Comparison of ENCODE assay signal across 9 mouse cellular contexts in the genomic region with DNA sequence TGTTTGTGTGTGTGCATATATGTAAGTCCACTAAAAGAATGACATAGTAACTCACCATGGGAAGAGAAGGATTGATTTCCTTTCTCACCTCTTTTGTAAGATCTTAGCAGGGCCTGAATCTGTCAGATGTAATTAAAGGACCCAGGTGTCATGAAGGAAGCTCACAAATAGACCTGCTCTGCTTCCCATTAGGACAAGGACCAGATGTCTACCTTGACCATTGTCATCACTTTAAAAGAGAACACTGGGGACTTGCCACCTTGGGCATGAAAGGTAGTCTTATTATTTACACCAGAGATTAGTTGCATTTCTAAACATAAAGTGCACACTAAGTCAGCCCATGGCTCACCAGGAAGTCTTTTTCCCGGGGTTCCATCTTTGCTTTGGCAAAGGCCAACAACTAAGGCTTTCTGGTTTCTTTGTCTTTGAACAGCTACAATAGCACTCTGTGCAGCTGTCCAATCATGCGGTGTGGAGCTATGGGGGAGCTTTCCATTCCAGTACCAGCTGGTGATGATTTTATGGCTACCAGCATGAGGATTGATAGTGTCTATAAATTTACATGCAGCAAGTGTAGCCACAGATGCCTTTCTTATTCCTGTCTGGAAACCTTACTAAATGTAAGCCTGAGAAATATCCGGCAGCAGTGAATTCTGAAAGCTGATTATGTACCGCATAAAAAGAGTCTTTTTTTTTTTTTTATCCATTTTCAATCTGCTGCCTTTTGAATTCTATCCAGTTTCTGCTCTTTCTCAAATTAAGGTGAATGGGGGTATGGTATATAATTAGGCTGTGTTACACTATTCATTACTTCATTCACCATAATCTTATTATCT.
A peak's percentile ranks its signal among the peaks of the same experiment; 100 is the strongest.
DNase-seq lines count a peak whose midpoint lies in the region; ATAC-seq lines count a peak whose summit lies in the region.
"Had no signal": no experiment of that assay in that cellular context is flagged by ENCODE, and none has a peak within 500 bp of the region (broad histone marks: within the 10 kb centered on the region; RNA-seq: fewer than 3 reads in every experiment).

No protein-coding gene starts in this region.

- H3K27me3 ChIP-seq in limb, embryonic 11.5 days (ENCODE audit: control insufficient read depth, insufficient read depth, low read length) = no peaks in the 10 kb centered on the region
- H3K27me3 ChIP-seq in limb, embryonic 10.5 days (ENCODE audit: low read depth, poor library complexity, severe bottlenecking) = no peaks in the 10 kb centered on the region
- no peaks in the 10 kb centered on the region for H3K27me3 ChIP-seq in midbrain, embryonic 13.5 days
- H3K27me3 ChIP-seq: lung, embryonic 15.5 days had no signal

- H3K9ac ChIP-seq in limb, embryonic 11.5 days (ENCODE audit: low read length) = no peak overlapping the region
- no peak overlapping the region for H3K9ac ChIP-seq in midbrain, embryonic 13.5 days (replicated peaks)
- H3K9ac ChIP-seq: lung, embryonic 15.5 days had no signal

- H3K36me3 ChIP-seq in limb, embryonic 11.5 days (ENCODE audit: control insufficient read depth, insufficient read depth, low read length) = no peaks in the 10 kb centered on the region
- H3K36me3 ChIP-seq in limb, embryonic 10.5 days = no peaks in the 10 kb centered on the region
- H3K36me3 ChIP-seq in midbrain, embryonic 13.5 days = no peaks in the 10 kb centered on the region
- H3K36me3 ChIP-seq: lung, embryonic 15.5 days had no signal

- H3K9me3 ChIP-seq in limb, embryonic 11.5 days (ENCODE audit: control insufficient read depth, low read length) = no peaks in the 10 kb centered on the region
- no peaks in the 10 kb centered on the region for H3K9me3 ChIP-seq in limb, embryonic 10.5 days (replicated peaks)
- H3K9me3 ChIP-seq in midbrain, embryonic 13.5 days = no peaks in the 10 kb centered on the region
- H3K9me3 ChIP-seq: lung, embryonic 15.5 days had no signal

- no peaks in the 10 kb centered on the region for H3K4me1 ChIP-seq in limb, embryonic 11.5 days (ENCODE audit: control insufficient read depth, insufficient read depth, low read length)
- H3K4me1 ChIP-seq in limb, embryonic 10.5 days = no peaks in the 10 kb centered on the region
- H3K4me1 ChIP-seq in midbrain, embryonic 13.5 days (replicated peaks) = peaks cover 11% of the 10 kb centered on the region
- H3K4me1 ChIP-seq: lung, embryonic 15.5 days had no signal

- intact Hi-C loops in heart, postnatal 14 days (cut with DNase I) = no loop called here

- 0 out of 2 replicates have a peak, but pooled peaks have one; percentile 60 for ATAC-seq in limb, embryonic 11.5 days (ENCODE audit: insufficient number of reproducible peaks, low FRiP score, low TSS enrichment, low read depth)
- peak; percentile 97 for ATAC-seq in midbrain, embryonic 13.5 days

- DNase-seq in limb, embryonic 11.5 days (ENCODE audit: low spot score) = no peak
- no peak for DNase-seq in limb, embryonic 10.5 days (ENCODE audit: low spot score)
- DNase-seq in layer of hippocampus, adult 11-12 months (ENCODE audit: low spot score) = peak; percentile 35
- DNase-seq in gastrocnemius, postnatal 10 days = no peak
- DNase-seq in heart, postnatal 14 days = no peak
- no peak for DNase-seq in thymus, postnatal 14 days
- no peak for DNase-seq in kidney, postnatal 36 days

- H3K27ac ChIP-seq in limb, embryonic 11.5 days (replicated peaks; ENCODE audit: low read depth, low read length) = no peak overlapping the region
- no peak overlapping the region for H3K27ac ChIP-seq in limb, embryonic 10.5 days
- H3K27ac ChIP-seq in midbrain, embryonic 13.5 days = peak overlapping the region; percentile 42
- H3K27ac ChIP-seq: lung, embryonic 15.5 days had no signal

- 71% methylated on average over 4 of the region's 4 CpGs for WGBS in limb, embryonic 11.5 days
- 89% methylated on average over 4 of the region's 4 CpGs for WGBS in limb, embryonic 10.5 days
- WGBS in midbrain, embryonic 13.5 days = 20% methylated on average over 4 of the region's 4 CpGs

- no peak overlapping the region for H3K4me3 ChIP-seq in limb, embryonic 11.5 days (ENCODE audit: low read depth, low read length)
- no peak overlapping the region for H3K4me3 ChIP-seq in limb, embryonic 10.5 days
- no peak overlapping the region for H3K4me3 ChIP-seq in midbrain, embryonic 13.5 days (replicated peaks)
- H3K4me3 ChIP-seq: lung, embryonic 15.5 days had no signal

- no peak overlapping the region for H3K4me2 ChIP-seq in limb, embryonic 11.5 days (ENCODE audit: low read depth, severe bottlenecking)
- H3K4me2 ChIP-seq in midbrain, embryonic 13.5 days (replicated peaks) = no peak overlapping the region
- H3K4me2 ChIP-seq: lung, embryonic 15.5 days had no signal
